Mouse (Mus musculus) C2C12 (cell line): ENCODE results near the gene Ppp1r12b.

ENCODE experiments used
- CEBPB ChIP-seq: IDR thresholded peaks from one replicate; pipeline ENCODE4 v1.6.1; 2011; ENCODE audit warnings: low read depth, mild to moderate bottlenecking, control low read depth, moderate library complexity
- CTCF ChIP-seq: IDR thresholded peaks from one replicate; pipeline ENCODE4 v1.5.1; 2011; ENCODE audit not compliant: control insufficient read depth, insufficient read depth, insufficient read length
- MAX ChIP-seq: IDR thresholded peaks from one replicate; pipeline ENCODE4 v1.6.1; 2011; ENCODE audit warnings: mild to moderate bottlenecking, control low read depth
- USF1 ChIP-seq: IDR thresholded peaks from one replicate; pipeline ENCODE4 v1.6.1; 2011; ENCODE audit warnings: low read depth, mild to moderate bottlenecking, control low read depth, moderate library complexity

DNA sequence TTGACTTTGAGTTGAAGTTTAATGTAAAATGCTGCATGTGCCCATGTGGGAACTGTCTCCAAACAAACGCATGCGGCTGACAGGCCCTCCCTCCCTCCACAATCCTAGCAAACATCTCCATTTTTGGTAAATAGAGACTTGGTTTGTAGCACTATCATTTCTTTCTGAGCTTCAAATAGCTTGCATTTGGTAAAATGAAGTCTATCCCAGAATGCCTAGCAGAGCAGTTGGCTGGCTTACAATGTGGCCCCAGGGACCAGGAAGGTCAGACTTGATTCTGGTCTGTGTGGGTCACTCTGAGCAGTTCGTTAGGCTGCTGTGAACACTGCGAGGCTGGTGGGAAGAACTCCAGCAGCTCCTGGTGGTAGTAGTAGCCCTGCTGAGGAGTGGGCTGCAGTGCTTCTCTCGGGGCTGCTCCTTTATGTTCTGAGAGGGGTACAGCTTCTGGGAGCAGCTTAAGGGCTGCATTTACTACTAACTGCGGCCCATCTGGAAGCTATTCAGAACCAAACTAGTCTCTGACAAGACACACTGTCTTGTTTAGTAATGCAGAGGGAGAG lies 180.9 kb downstream of the Ppp1r12b start:
- TF ChIP-seq CTCF (no peak), USF1 (no peak), MAX (no peak), CEBPB (no peak)
